Mouse (Mus musculus): ENCODE measurements at regions not wholly inside any gene's neighbourhood (a gene's known extent, or its start where the extent isn't known, plus 50 kb on each side); places are given as distances from the start of the nearest gene placed in this dataset.

DNA sequence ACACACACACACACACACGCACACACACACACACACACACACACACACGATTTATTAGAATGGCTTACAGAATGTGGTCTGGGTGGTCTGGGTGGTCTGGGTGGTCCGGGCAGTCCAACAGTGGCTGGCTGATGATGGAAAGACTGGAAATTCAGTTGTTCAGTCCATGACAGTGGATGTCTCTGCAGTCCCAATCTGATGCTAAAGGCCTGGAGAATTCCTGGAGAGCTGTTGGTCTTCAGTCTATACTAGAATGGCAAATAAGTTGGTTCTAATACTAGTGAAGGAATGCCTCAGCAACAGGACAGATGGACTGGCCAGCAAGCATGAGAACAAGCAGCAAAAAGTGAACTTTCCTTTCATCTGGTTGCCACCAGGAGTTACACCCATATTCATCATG, 87.9 kb downstream of the Foxi3 start:
- TF ChIP-seq POLR2A (IDR thresholded peaks at IDR 0.05; ENCODE audit: low read depth, low read length) (no peak), CTCF (conservative IDR thresholded peaks at IDR 0.05; ENCODE audit: insufficient read depth, insufficient read length, low read depth, low read length) (no peak)
- 85% methylated on average over 3 of the region's 3 CpGs for WGBS
- no peak overlapping the region for H3K4me3 ChIP-seq (ENCODE audit: insufficient read depth, low read depth, low read length)
- no peak for DNase-seq
- H3K27me3 ChIP-seq (replicated peaks; ENCODE audit: control insufficient read depth, insufficient read depth, low read length) = no peaks in the 10 kb centered on the region
- no peaks in the 10 kb centered on the region for H3K4me1 ChIP-seq (ENCODE audit: control insufficient read depth, insufficient read depth, low read length)
- H3K27ac ChIP-seq (ENCODE audit: insufficient read depth, low read depth, low read length) = no peak overlapping the region
- H3K36me3 ChIP-seq (ENCODE audit: control insufficient read depth, insufficient read depth, low read length) = no peaks in the 10 kb centered on the region

DNA sequence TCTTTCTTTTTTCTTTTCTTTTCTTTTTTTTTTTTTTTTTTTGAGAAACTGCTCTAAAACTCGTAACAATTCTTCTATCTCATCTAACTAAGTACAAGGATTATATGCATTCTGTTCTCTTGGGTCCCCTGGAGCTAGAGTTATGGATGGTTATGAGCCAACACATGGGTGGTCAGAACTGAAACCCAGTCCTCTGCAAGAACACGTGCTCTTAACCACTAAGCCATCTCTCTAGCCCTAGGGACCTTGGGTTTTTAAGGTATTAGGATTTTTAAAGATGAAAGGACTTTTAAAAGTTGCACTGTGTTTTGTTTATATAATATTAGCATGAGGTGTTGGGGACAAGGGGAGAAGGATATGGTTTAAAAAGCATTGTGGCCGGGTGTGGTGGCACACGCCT, 88.9 kb downstream of the Foxi3 start:
- TF ChIP-seq CTCF (conservative IDR thresholded peaks at IDR 0.05; ENCODE audit: insufficient read depth, insufficient read length, low read depth, low read length) (no peak), POLR2A (IDR thresholded peaks at IDR 0.05; ENCODE audit: low read depth, low read length) (no peak)
- Histone ChIP-seq H3K4me1 (ENCODE audit: control insufficient read depth, insufficient read depth, low read length) (no peaks in the 10 kb centered on the region), H3K27ac (ENCODE audit: insufficient read depth, low read depth, low read length) (no peak overlapping the region), H3K36me3 (ENCODE audit: control insufficient read depth, insufficient read depth, low read length) (no peaks in the 10 kb centered on the region), H3K4me3 (ENCODE audit: insufficient read depth, low read depth, low read length) (no peak overlapping the region), H3K27me3 (replicated peaks; ENCODE audit: control insufficient read depth, insufficient read depth, low read length) (no peaks in the 10 kb centered on the region)
- WGBS = 92% methylated on average over 4 of the region's 4 CpGs
- DNase-seq = no peak

DNA sequence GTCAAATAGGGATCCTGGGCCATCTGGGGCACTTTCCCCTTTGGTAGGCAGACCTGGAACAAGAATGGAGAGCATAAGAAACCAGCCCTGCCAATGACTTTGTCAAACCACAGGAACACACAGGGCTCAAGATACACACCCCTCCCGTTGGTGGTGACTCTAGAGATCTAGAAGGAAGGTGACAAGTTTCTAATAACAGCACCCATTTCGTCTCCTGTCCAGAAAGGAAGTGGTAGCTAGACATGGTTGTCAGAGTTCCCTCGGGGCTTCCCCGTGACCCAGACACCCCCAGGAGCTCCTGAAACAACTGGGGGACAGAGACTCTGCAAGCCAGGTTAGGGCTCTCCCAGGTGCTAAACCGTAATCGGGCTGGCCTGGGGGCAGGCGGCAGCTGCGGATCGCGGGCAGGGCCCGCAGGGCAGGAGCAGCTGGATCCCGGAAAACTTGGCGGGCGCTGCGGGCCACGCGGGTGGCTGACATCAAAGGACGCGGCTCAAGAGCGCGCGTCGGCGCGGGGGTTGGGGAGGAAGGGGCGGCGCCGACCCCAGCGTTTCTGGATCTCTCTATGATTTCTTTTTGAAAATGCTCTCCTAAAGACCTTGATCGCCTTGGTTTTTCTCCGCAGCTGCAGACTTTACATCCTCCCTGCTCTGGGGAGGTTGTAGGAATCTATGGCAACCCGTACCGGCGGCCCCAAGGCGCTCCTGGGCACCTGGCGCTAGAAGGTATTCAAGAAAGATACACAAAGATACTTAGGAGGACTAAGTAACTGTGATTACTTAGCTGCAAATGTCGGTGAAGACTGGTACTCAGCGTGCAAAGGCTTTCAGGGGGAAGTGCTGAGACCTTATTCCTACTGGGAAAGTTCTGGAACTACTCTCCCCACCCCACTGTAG, 92.1 kb downstream of the Foxi3 start:
- no peak for DNase-seq
- Histone ChIP-seq H3K4me3 (ENCODE audit: insufficient read depth, low read depth, low read length) (peak overlapping the region; percentile 21; the same call in 1 of the 2 replicates), H3K4me1 (ENCODE audit: control insufficient read depth, insufficient read depth, low read length) (no peaks in the 10 kb centered on the region), H3K27ac (ENCODE audit: insufficient read depth, low read depth, low read length) (no peak overlapping the region), H3K36me3 (ENCODE audit: control insufficient read depth, insufficient read depth, low read length) (no peaks in the 10 kb centered on the region), H3K27me3 (replicated peaks; ENCODE audit: control insufficient read depth, insufficient read depth, low read length) (no peaks in the 10 kb centered on the region)
- 3% methylated on average over 38 of the region's 38 CpGs for WGBS
- TF ChIP-seq CTCF (conservative IDR thresholded peaks at IDR 0.05; ENCODE audit: insufficient read depth, insufficient read length, low read depth, low read length) (no peak), POLR2A (IDR thresholded peaks at IDR 0.05; ENCODE audit: low read depth, low read length) (no peak)

DNA sequence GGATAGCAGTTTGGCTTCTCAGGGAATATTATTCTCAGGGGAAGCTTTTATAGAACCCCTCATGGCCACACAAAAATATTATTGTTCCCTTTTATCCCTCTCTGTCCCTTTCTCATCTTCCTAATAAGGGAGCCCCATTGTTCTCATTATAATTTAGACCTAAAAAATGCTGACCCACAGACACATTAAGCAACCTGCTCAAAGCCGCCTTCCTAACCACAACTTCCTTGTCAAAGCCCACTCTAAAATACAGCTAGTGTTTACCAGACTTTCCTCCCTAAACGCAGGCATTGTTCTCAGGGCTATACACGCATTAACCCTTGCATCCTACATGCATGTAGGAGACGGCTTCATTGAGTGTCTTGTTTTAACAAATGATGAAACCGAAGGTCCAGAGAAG, 93.9 kb downstream of the Foxi3 start:
- no peak for DNase-seq
- no peaks in the 10 kb centered on the region for H3K36me3 ChIP-seq (ENCODE audit: control insufficient read depth, insufficient read depth, low read length)
- no peak overlapping the region for H3K27ac ChIP-seq (ENCODE audit: insufficient read depth, low read depth, low read length)
- WGBS = 60% methylated on average over 5 of the region's 5 CpGs
- no peaks in the 10 kb centered on the region for H3K4me1 ChIP-seq (ENCODE audit: control insufficient read depth, insufficient read depth, low read length)
- H3K27me3 ChIP-seq (replicated peaks; ENCODE audit: control insufficient read depth, insufficient read depth, low read length) = no peaks in the 10 kb centered on the region
- no peak overlapping the region for H3K4me3 ChIP-seq (ENCODE audit: insufficient read depth, low read depth, low read length)
- no peak for TF ChIP-seq POLR2A (IDR thresholded peaks at IDR 0.05; ENCODE audit: low read depth, low read length)
- no peak for TF ChIP-seq CTCF (conservative IDR thresholded peaks at IDR 0.05; ENCODE audit: insufficient read depth, insufficient read length, low read depth, low read length)

DNA sequence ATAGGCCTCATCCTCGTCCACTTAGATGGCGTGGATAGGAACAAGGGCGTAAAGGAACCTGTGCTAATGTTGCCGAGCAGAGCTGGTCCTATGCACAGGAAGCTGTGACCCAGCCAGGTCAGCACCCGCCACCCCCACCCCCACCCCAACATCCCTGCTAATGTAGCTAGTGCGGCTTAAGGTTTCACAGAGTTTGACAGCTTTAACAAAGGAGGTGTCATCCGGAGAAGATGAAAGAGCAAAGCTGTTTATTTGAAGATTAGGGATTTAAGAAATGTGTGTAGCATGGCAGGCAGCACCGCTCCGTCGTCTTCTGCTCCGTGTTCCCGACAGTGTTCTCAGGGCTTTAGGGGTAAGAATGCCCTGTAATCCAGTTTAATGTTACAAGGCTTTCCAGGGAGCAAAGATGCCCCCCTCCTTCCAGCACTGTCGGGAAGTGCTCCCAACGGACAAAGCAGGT, 93.5 kb downstream of the Thnsl2 start:
- TF ChIP-seq CTCF (conservative IDR thresholded peaks at IDR 0.05; ENCODE audit: insufficient read depth, insufficient read length, low read depth, low read length) (no peak), POLR2A (IDR thresholded peaks at IDR 0.05; ENCODE audit: low read depth, low read length) (no peak)
- Histone ChIP-seq H3K27ac (ENCODE audit: insufficient read depth, low read depth, low read length) (no peak overlapping the region), H3K27me3 (replicated peaks; ENCODE audit: control insufficient read depth, insufficient read depth, low read length) (no peaks in the 10 kb centered on the region), H3K36me3 (ENCODE audit: control insufficient read depth, insufficient read depth, low read length) (no peaks in the 10 kb centered on the region), H3K4me1 (ENCODE audit: control insufficient read depth, insufficient read depth, low read length) (no peaks in the 10 kb centered on the region), H3K4me3 (ENCODE audit: insufficient read depth, low read depth, low read length) (no peak overlapping the region)
- DNase-seq = no peak
- 31% methylated on average over 14 of the region's 14 CpGs for whole genome bisulfite sequencing

DNA sequence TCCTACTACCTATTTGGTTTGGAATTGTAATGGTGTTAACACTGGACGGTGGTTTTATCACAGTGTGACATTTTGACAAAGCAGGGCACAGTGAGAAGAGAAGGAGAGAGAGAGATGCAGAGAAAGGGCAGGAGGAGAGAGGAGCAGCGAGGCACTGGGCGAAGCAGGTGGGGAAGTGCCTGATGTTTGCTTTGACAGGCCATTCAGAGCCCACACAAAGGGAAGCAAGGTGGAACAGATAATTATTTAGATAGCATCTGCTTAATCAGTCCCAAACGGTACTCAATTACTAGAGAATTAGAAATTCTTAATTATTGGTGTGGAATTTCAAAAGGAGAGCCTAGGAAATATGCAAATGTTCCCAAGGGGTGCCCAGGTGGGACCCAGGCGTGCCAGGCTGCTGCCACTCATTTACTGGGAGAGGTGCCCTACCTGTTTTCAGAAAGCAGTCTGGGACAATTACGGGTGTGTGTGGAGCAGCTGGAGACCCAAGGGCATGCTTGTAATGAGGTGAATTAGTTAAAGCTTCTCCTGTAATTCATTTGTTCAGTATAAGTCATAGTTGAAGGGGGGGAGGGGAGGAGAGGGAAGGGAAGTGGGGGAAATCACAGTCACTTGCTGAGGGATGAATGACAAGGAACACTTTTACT, 86.9 kb downstream of the Thnsl2 start:
- Histone ChIP-seq H3K4me3 (ENCODE audit: insufficient read depth, low read depth, low read length) (no peak overlapping the region), H3K27ac (ENCODE audit: insufficient read depth, low read depth, low read length) (no peak overlapping the region), H3K27me3 (replicated peaks; ENCODE audit: control insufficient read depth, insufficient read depth, low read length) (no peaks in the 10 kb centered on the region), H3K4me1 (ENCODE audit: control insufficient read depth, insufficient read depth, low read length) (no peaks in the 10 kb centered on the region), H3K36me3 (ENCODE audit: control insufficient read depth, insufficient read depth, low read length) (no peaks in the 10 kb centered on the region)
- TF ChIP-seq CTCF (conservative IDR thresholded peaks at IDR 0.05; ENCODE audit: insufficient read depth, insufficient read length, low read depth, low read length) = no peak
- no peak for TF ChIP-seq POLR2A (IDR thresholded peaks at IDR 0.05; ENCODE audit: low read depth, low read length)
- no peak for DNase-seq
- 65% methylated on average over 6 of the region's 6 CpGs for WGBS

DNA sequence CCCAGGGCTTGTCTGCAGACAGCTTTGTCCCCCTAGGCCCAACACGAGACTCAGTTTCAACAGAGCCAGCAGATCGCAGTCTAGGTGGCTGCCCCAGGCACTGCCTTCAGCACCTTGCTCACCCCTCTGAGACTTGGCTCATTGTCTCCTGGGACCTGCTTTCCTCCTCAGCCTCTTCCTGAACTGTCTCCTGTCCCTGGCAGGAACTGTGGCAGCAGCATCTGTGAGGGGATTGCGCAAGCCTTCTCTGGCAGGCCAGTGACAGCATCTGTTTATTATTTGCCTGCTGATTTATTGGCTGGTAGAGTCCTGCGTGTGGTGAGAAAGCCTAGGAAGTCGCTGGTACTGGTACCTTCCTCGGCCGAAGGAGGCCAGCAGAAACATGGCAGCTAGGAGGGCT, 84.1 kb downstream of the Thnsl2 start:
- no peak overlapping the region for H3K27ac ChIP-seq (ENCODE audit: insufficient read depth, low read depth, low read length)
- H3K36me3 ChIP-seq (ENCODE audit: control insufficient read depth, insufficient read depth, low read length) = no peaks in the 10 kb centered on the region
- DNase-seq = no peak
- WGBS = 53% methylated on average over 7 of the region's 7 CpGs
- TF ChIP-seq CTCF (conservative IDR thresholded peaks at IDR 0.05; ENCODE audit: insufficient read depth, insufficient read length, low read depth, low read length) (no peak), POLR2A (IDR thresholded peaks at IDR 0.05; ENCODE audit: low read depth, low read length) (no peak)
- H3K4me1 ChIP-seq (ENCODE audit: control insufficient read depth, insufficient read depth, low read length) = no peaks in the 10 kb centered on the region
- no peak overlapping the region for H3K4me3 ChIP-seq (ENCODE audit: insufficient read depth, low read depth, low read length)
- H3K27me3 ChIP-seq (replicated peaks; ENCODE audit: control insufficient read depth, insufficient read depth, low read length) = no peaks in the 10 kb centered on the region
